Mouse (Mus musculus) cerebellum, adult 2 months (tissue): ENCODE data around the gene Net1. TPM values are rescaled to one million over a fixed set of nuclear protein-coding genes. Genes with fewer than 3 reads are reported as not detected.

Experiments
- DNase-seq, 2 experiments: peaks; one replicate each; pipeline ENCODE4 v3.0.0; 2021
- H3K27ac ChIP-seq: fragments of 200-500 bp; 2 replicates; pipeline ENCODE4 v1.5.1; 2012; ENCODE audit warnings: low read length, control low read depth, inconsistent platforms; ENCODE audit not compliant: insufficient read depth
- H3K27me3 ChIP-seq: fragments of 200-500 bp; 2 replicates; pipeline ENCODE4 v1.6.1; 2012; ENCODE audit warnings: inconsistent platforms, mild to moderate bottlenecking, low read length, moderate library complexity; ENCODE audit not compliant: control insufficient read depth, insufficient read depth
- H3K4me1 ChIP-seq: fragments of 200-500 bp; 2 replicates; pipeline ENCODE4 v1.6.1; 2011; ENCODE audit warnings: low read length; ENCODE audit not compliant: control insufficient read depth, insufficient read depth
- H3K4me3 ChIP-seq: fragments of 200-500 bp; replicated peaks from 2 replicates; pipeline ENCODE3; 2011; ENCODE audit warnings: mild to moderate bottlenecking, low read depth, low read length, control low read depth; ENCODE audit not compliant: insufficient read depth
- CTCF ChIP-seq: fragments of 200-500 bp; IDR thresholded peaks from 2 replicates; pipeline ENCODE4 v1.5.1; 2011; ENCODE audit warnings: low read depth, mild to moderate bottlenecking, control low read depth, low read length, moderate library complexity, borderline replicate concordance; ENCODE audit not compliant: insufficient read depth
- POLR2A ChIP-seq: fragments of 200-500 bp; IDR thresholded peaks from 2 replicates; pipeline ENCODE4 v1.6.1; 2011; ENCODE audit warnings: low read length, control low read depth, borderline replicate concordance; ENCODE audit not compliant: insufficient read depth
- WGBS: fragments of 180-500 bp; shearing (Covaris S2); methylation state at CpG from one replicate; pipeline ENCODE4 v1.1.7; 2018; 5-methylcytosine and 5-hydroxymethylcytosine counted together
- polyA plus RNA-seq: library from polyadenylated mRNA; depleted of rRNA; stranded (reverse); fragments of >200 nt; gene quantifications from 2 replicates; pipeline ENCODE4 v1.2.3, GENCODE M21; 2012

Gene Net1
- polyA plus RNA-seq, 1 experiment = 7.8 TPM

- no peaks in the 10 kb centered on the region for H3K4me1 ChIP-seq
- 93% methylated on average over 7 of the region's 7 CpGs for WGBS
- no peak overlapping the region for H3K4me3 ChIP-seq
- H3K27ac ChIP-seq = no peak overlapping the region
- DNase-seq = no peak
- no peaks in the 10 kb centered on the region for H3K27me3 ChIP-seq
- TF ChIP-seq POLR2A (no peak), CTCF (no peak)
Observed at GRCm38 (mm10) chr13:3886663-3887062, 31.4 kb downstream of the Net1 start.

GRCm38 (mm10) chr13:3877679-3878220, 40.3 kb downstream of the Net1 start:
- TF ChIP-seq POLR2A (no peak), CTCF (no peak)
- H3K27me3 ChIP-seq = no peaks in the 10 kb centered on the region
- DNase-seq = no peak
- no peak overlapping the region for H3K4me3 ChIP-seq
- no peaks in the 10 kb centered on the region for H3K4me1 ChIP-seq
- no peak overlapping the region for H3K27ac ChIP-seq
- WGBS = 71% methylated on average over 4 of the region's 4 CpGs

- no peak overlapping the region for H3K4me3 ChIP-seq
- no peaks in the 10 kb centered on the region for H3K4me1 ChIP-seq
- no peaks in the 10 kb centered on the region for H3K27me3 ChIP-seq
- TF ChIP-seq POLR2A (no peak), CTCF (no peak)
- H3K27ac ChIP-seq = no peak overlapping the region
- no peak for DNase-seq
- 59% methylated on average over 6 of the region's 6 CpGs for WGBS
Observed at GRCm38 (mm10) chr13:3877185-3877584, 40.8 kb downstream of the Net1 start.

- no peak for DNase-seq
Observed at GRCm38 (mm10) chr13:3876448-3876847, 41.6 kb downstream of the Net1 start.

GRCm38 (mm10) chr13:3872832-3873231, 45.2 kb downstream of the Net1 start:
- TF ChIP-seq CTCF = no peak
- no peak for TF ChIP-seq POLR2A
- DNase-seq = no peak
- 96% methylated on average over 4 of the region's 4 CpGs for WGBS
- Histone ChIP-seq H3K27ac (no peak overlapping the region), H3K4me1 (no peaks in the 10 kb centered on the region), H3K27me3 (no peaks in the 10 kb centered on the region), H3K4me3 (no peak overlapping the region)

More at GRCm38 (mm10) chr13:3876448-3876847, 41.6 kb downstream of the Net1 start:
- WGBS = 36% methylated on average over 6 of the region's 6 CpGs
- no peak overlapping the region for H3K27ac ChIP-seq
- TF ChIP-seq POLR2A = no peak
- TF ChIP-seq CTCF = no peak
- no peaks in the 10 kb centered on the region for H3K4me1 ChIP-seq
- no peaks in the 10 kb centered on the region for H3K27me3 ChIP-seq
- no peak overlapping the region for H3K4me3 ChIP-seq

GRCm38 (mm10) chr13:3869901-3870300, 48.1 kb downstream of the Net1 start:
- Histone ChIP-seq H3K4me3 (no peak overlapping the region), H3K27ac (no peak overlapping the region), H3K27me3 (no peaks in the 10 kb centered on the region), H3K4me1 (no peaks in the 10 kb centered on the region)
- no peak for TF ChIP-seq POLR2A
- no peak for DNase-seq

GRCm38 (mm10) chr13:3867158-3867557, 50.9 kb downstream of the Net1 start:
- TF ChIP-seq CTCF (no peak), POLR2A (no peak)
- Histone ChIP-seq H3K4me1 (no peaks in the 10 kb centered on the region), H3K27ac (no peak overlapping the region), H3K27me3 (no peaks in the 10 kb centered on the region), H3K4me3 (no peak overlapping the region)
- 83% methylated on average over 6 of the region's 6 CpGs for WGBS
- DNase-seq = no peak

- no peak overlapping the region for H3K4me3 ChIP-seq
- H3K27me3 ChIP-seq = no peaks in the 10 kb centered on the region
- H3K27ac ChIP-seq = no peak overlapping the region
- no peaks in the 10 kb centered on the region for H3K4me1 ChIP-seq
- 77% methylated on average over 8 of the region's 8 CpGs for WGBS
- no peak for TF ChIP-seq POLR2A
- no peak for TF ChIP-seq CTCF
- no peak for DNase-seq
Observed at GRCm38 (mm10) chr13:3866355-3867052, 51.5 kb downstream of the Net1 start.
